Mouse (Mus musculus): ENCODE results near the gene Ece1. TPM values are rescaled to one million over a fixed set of nuclear protein-coding genes. Genes with fewer than 3 reads are reported as not detected.

Ece1 gene
- polyA plus RNA-seq, 1 experiment from 2014 or later = 9.1 TPM

DNA sequence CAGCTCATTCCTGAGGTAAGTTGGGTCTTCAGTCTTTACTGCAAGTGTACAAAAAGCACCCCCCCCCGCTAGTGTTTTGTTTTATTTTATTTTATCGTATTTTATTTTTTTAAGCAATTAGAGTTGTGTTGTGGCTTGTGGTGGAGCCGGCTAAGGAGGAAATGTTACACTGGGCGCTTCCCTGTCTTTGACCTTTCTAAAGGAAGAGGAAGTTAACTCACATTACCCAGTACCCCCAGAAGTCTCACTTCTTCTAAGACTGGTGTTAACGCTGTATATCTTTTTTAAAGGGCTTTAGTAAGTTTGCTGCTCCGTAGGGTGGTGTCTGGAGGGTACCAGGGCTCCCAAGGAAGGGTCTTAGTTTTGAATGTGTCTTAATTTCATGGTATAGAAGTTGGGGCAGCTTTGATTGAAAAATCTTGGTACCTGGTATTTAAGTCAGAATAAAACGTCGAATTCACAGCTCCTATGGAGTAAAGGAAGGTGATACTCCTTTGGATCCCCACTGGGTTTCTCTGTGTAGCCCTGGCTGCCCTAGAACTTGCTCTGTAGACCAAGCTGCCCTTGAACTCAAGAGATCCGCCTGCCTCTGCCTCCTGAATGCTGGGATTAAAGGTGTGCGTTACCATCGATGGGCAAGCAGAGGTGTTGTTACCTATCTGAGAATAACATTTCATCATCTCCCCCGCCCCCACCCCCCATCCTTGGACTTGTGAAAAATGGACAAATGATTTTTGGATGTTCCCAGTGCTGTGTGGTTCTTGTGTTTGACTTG is 132.7 kb downstream of the Ece1 start:
- 45% methylated on average over 12 of the region's 12 CpGs for WGBS

DNA sequence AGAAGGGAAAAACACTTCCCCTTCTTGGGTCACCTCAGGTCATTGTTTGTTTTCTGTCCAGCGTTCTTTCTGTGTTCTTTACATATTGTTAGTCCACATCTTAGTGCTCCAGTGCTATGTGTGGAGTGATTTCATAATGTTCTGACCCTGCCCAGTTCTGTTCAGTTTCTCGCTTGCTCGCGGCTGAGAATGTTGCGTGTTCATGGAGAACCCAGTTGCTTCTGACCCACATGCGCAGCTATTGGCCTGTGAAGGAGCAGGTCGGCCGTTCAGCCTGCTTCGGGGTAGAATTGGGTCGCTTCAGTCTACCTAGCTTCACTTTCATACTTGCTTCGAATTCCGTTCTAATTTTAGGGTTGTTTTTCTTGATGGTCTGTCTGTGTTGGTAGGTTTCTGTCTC is 133.4 kb downstream of the Ece1 start:
- Histone ChIP-seq H3K4me2 (ENCODE audit: low read length) (peak overlapping the region; percentile 63), H3K27ac (ENCODE audit: low read depth, low read length) (no peak overlapping the region), H3K9ac (ENCODE audit: low read length) (peak overlapping the region; percentile 99), H3K4me1 (ENCODE audit: control insufficient read depth, insufficient read depth, low read length) (peaks cover 30% of the 10 kb centered on the region), H3K4me3 (ENCODE audit: low read depth, low read length) (peak overlapping the region; percentile 96), H3K9me3 (replicated peaks; ENCODE audit: control insufficient read depth, low read length) (no peaks in the 10 kb centered on the region), H3K36me3 (ENCODE audit: control insufficient read depth, insufficient read depth, low read length) (peaks cover 28% of the 10 kb centered on the region), H3K27me3 (replicated peaks; ENCODE audit: control insufficient read depth, insufficient read depth, low read length) (no peaks in the 10 kb centered on the region)
- DNase-seq (ENCODE audit: low spot score) (no peak), ATAC-seq (no peak)
- WGBS = 83% methylated on average over 12 of the region's 12 CpGs

More for the DNA sequence above, 132.7 kb downstream of the Ece1 start:
- Histone ChIP-seq H3K36me3 (ENCODE audit: control insufficient read depth, insufficient read depth, low read length) (peaks cover 26% of the 10 kb centered on the region), H3K4me1 (ENCODE audit: control insufficient read depth, insufficient read depth, low read length) (peaks cover 27% of the 10 kb centered on the region), H3K27me3 (replicated peaks; ENCODE audit: control insufficient read depth, insufficient read depth, low read length) (no peaks in the 10 kb centered on the region), H3K9ac (ENCODE audit: low read length) (peak overlapping the region; percentile 99), H3K9me3 (replicated peaks; ENCODE audit: control insufficient read depth, low read length) (no peaks in the 10 kb centered on the region), H3K4me2 (ENCODE audit: low read length) (peak overlapping the region; percentile 63), H3K27ac (ENCODE audit: low read depth, low read length) (no peak overlapping the region), H3K4me3 (ENCODE audit: low read depth, low read length) (peak overlapping the region; percentile 96)
- no peak for ATAC-seq
- no peak for DNase-seq (ENCODE audit: low spot score)

DNA sequence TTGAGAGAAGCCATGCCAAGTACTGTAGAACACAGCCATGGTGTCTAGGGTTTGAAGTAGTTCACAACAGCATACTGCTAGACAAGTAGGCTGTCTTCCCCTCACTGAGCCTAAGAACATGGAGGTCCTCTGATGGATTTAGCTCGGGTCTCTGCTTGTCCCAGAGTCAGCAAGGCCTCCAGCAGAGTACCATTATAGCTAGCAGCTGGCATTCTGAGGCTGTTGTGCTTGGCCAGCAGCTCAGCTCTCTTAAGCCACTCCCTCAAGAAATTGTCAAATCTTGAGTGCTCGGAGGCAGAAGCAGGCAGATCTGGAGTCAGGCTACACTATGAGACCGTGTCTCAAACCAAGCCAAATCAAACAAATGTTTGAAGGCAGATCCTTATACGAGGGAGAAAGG is 136.2 kb downstream of the Ece1 start:
- no peaks in the 10 kb centered on the region for H3K9me3 ChIP-seq (replicated peaks; ENCODE audit: control insufficient read depth, low read length)
- H3K4me3 ChIP-seq (ENCODE audit: low read depth, low read length) = no peak overlapping the region
- H3K4me1 ChIP-seq (ENCODE audit: control insufficient read depth, insufficient read depth, low read length) = peaks cover 28% of the 10 kb centered on the region
- ATAC-seq = no peak
- no peaks in the 10 kb centered on the region for H3K27me3 ChIP-seq (replicated peaks; ENCODE audit: control insufficient read depth, insufficient read depth, low read length)
- DNase-seq (ENCODE audit: low spot score) = no peak
- H3K4me2 ChIP-seq (ENCODE audit: low read length) = no peak overlapping the region
- H3K27ac ChIP-seq (ENCODE audit: low read depth, low read length) = no peak overlapping the region
- H3K36me3 ChIP-seq (ENCODE audit: control insufficient read depth, insufficient read depth, low read length) = peaks cover 50% of the 10 kb centered on the region
- 67% methylated on average over 4 of the region's 4 CpGs for WGBS
- no peak overlapping the region for H3K9ac ChIP-seq (ENCODE audit: low read length)

DNA sequence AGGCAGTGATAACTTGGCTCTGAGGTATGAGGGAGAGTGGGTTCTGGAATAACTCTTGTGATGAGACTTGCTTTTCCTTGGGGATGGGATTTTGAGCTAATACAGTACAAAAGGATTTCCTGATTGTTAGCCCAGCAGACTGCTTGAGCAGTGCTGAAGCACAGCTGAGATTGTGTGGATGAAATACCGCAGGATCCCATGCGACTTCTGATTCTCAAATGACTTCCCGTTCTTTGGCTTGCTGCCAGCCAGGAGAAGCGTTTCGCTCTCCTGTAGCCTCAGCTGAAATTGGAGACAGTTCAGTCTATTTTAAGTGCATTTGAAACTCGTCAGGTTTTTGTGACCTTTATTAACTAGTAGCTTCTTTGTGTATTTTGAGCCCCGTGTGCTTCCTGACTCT is 138.6 kb downstream of the Ece1 start:
- 51% methylated on average over 7 of the region's 7 CpGs for WGBS
- no peaks in the 10 kb centered on the region for H3K9me3 ChIP-seq (replicated peaks; ENCODE audit: control insufficient read depth, low read length)
- no peak overlapping the region for H3K9ac ChIP-seq (ENCODE audit: low read length)
- peaks cover 65% of the 10 kb centered on the region for H3K36me3 ChIP-seq (ENCODE audit: control insufficient read depth, insufficient read depth, low read length)
- no peak overlapping the region for H3K4me3 ChIP-seq (ENCODE audit: low read depth, low read length)
- no peaks in the 10 kb centered on the region for H3K27me3 ChIP-seq (replicated peaks; ENCODE audit: control insufficient read depth, insufficient read depth, low read length)
- ATAC-seq (no peak), DNase-seq (ENCODE audit: low spot score) (peak; percentile 72)
- H3K4me1 ChIP-seq (ENCODE audit: control insufficient read depth, insufficient read depth, low read length) = peaks cover 17% of the 10 kb centered on the region
- no peak overlapping the region for H3K27ac ChIP-seq (ENCODE audit: low read depth, low read length)
- no peak overlapping the region for H3K4me2 ChIP-seq (ENCODE audit: low read length)

DNA sequence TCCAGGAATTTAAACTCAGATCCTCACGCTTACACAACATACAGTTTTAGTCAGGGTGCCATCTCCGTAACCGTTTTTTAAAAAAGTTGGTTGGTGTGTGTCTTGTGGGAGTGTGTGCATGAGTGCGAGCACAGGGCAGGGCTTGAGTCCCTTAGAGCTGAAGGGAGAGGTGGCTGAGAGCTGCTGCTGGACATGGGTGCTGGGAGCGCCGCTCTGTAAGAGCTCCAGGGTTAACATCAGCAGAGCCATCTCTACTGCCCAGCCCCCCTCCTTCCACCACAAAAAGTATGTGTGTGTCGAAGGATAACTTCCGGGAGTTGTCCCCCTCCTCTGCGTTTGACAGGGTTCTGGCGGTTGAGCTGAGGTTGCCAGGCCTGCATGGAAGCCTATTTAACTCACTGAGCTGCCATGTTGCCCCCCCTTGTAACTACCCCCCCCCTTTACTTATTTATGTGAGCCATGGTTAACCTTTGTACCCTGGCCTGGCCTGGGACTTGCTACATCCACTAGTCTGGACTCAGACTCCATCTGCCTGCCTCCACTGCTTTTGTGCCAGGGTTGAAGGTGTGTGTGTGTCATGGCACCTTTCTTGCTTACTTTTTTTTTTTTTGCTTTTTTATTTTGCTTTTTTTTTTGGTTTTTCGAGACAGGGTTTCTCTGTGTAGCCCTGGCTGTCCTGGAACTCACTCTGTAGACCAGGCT is 142.0 kb downstream of the Ece1 start:
- ATAC-seq = no peak
- 87% methylated on average over 11 of the region's 11 CpGs for WGBS
- H3K36me3 ChIP-seq (ENCODE audit: control insufficient read depth, insufficient read depth, low read length) = peaks cover 63% of the 10 kb centered on the region

DNA sequence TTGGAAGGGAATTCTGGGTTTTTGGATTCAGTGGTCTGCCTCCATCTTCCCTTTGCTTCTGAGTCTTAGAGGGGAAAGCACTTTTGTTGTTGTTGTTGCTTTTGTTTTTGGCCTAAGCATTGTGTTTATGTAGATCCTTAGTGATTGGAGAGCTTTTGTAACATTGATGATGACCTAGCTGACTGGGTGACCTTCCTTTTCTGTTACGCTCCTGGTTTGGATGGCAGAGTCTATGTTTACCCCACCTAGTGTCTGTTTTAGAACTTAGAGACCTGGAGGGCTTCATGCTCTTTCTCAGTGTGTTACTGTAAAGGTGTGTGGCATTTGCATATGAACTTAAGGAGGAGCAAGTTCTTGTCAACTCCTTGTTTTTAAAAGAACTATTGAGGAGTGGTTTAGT is 143.7 kb downstream of the Ece1 start:
- Histone ChIP-seq H3K9me3 (replicated peaks; ENCODE audit: control insufficient read depth, low read length) (no peaks in the 10 kb centered on the region), H3K4me1 (ENCODE audit: control insufficient read depth, insufficient read depth, low read length) (no peaks in the 10 kb centered on the region), H3K4me3 (ENCODE audit: low read depth, low read length) (no peak overlapping the region), H3K27me3 (replicated peaks; ENCODE audit: control insufficient read depth, insufficient read depth, low read length) (no peaks in the 10 kb centered on the region), H3K36me3 (ENCODE audit: control insufficient read depth, insufficient read depth, low read length) (peaks cover 58% of the 10 kb centered on the region), H3K27ac (ENCODE audit: low read depth, low read length) (no peak overlapping the region), H3K9ac (ENCODE audit: low read length) (no peak overlapping the region), H3K4me2 (ENCODE audit: low read length) (no peak overlapping the region)
- DNase-seq (ENCODE audit: low spot score) = no peak
- 97% methylated on average over 1 of the region's 1 CpGs for WGBS
- ATAC-seq = no peak

More for the DNA sequence above, 142.0 kb downstream of the Ece1 start:
- Histone ChIP-seq H3K4me3 (ENCODE audit: low read depth, low read length) (no peak overlapping the region), H3K27ac (ENCODE audit: low read depth, low read length) (no peak overlapping the region), H3K27me3 (replicated peaks; ENCODE audit: control insufficient read depth, insufficient read depth, low read length) (no peaks in the 10 kb centered on the region), H3K4me2 (ENCODE audit: low read length) (no peak overlapping the region), H3K9ac (ENCODE audit: low read length) (no peak overlapping the region), H3K9me3 (replicated peaks; ENCODE audit: control insufficient read depth, low read length) (no peaks in the 10 kb centered on the region), H3K4me1 (ENCODE audit: control insufficient read depth, insufficient read depth, low read length) (peaks cover 7% of the 10 kb centered on the region; the same call in 1 of the 2 replicates)
- no peak for DNase-seq (ENCODE audit: low spot score)

DNA sequence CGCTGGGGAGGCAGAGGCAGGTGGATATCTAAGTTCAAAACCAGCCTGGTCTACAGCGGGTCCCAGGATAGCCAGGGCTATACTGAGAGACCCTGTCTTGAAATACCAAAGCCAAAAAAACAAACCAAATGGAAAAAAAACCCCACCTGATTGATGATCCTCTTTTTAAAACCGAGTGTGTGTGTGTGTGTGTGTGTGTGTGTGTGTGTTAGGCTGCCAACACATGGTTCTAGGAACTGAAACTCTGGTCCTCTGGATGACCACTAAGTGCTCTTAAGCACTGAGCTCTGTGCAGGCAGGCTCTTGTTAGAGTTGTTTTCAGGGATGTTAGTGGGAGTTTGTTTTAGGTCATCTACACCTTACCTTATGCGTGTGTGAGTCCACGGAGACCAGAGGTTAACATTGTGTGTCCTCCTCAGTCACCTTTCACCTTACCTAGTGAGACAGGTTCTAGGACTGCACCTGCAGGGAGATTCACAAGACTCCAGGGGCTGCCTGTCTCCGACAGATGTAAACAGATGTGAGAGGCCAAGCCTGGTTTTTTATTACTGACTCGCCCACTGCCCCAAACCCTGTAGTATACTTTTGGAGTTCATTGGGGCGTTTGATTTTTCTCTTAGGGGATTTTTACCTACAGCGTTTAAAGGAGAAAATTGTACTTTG is 145.0 kb downstream of the Ece1 start:
- Histone ChIP-seq H3K4me3 (ENCODE audit: low read depth, low read length) (no peak overlapping the region), H3K9ac (ENCODE audit: low read length) (no peak overlapping the region), H3K27ac (ENCODE audit: low read depth, low read length) (no peak overlapping the region), H3K36me3 (ENCODE audit: control insufficient read depth, insufficient read depth, low read length) (peaks cover 48% of the 10 kb centered on the region), H3K9me3 (replicated peaks; ENCODE audit: control insufficient read depth, low read length) (no peaks in the 10 kb centered on the region), H3K27me3 (replicated peaks; ENCODE audit: control insufficient read depth, insufficient read depth, low read length) (no peaks in the 10 kb centered on the region), H3K4me2 (ENCODE audit: low read length) (no peak overlapping the region), H3K4me1 (ENCODE audit: control insufficient read depth, insufficient read depth, low read length) (no peaks in the 10 kb centered on the region)
- no peak for ATAC-seq
- DNase-seq (ENCODE audit: low spot score) = no peak
- WGBS = 90% methylated on average over 9 of the region's 9 CpGs

DNA sequence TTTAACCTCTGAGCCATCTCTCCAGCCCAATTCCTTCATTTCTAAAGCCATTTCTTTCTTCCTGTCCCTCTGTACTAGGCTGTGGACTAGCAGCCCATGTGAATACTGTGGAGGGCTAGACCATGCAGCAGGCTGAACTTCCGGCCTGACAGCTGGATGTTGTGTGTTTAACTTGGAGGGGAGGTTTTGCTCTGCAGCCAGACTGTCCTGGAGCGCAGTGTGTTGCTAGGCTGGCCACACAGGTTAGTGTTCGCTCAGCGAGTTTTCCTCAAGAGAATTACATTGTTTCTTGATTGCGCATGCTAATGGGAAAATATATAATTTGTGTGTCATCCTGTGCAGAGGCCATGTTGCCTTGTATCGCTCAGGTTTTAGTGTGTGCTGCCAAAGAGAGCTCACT is 146.6 kb downstream of the Ece1 start:
- DNase-seq (ENCODE audit: low spot score) (no peak), ATAC-seq (no peak)
- WGBS = 96% methylated on average over 6 of the region's 6 CpGs
- Histone ChIP-seq H3K27me3 (replicated peaks; ENCODE audit: control insufficient read depth, insufficient read depth, low read length) (no peaks in the 10 kb centered on the region), H3K27ac (ENCODE audit: low read depth, low read length) (no peak overlapping the region), H3K4me1 (ENCODE audit: control insufficient read depth, insufficient read depth, low read length) (no peaks in the 10 kb centered on the region), H3K4me3 (ENCODE audit: low read depth, low read length) (no peak overlapping the region), H3K9me3 (replicated peaks; ENCODE audit: control insufficient read depth, low read length) (no peaks in the 10 kb centered on the region), H3K4me2 (ENCODE audit: low read length) (no peak overlapping the region), H3K9ac (ENCODE audit: low read length) (no peak overlapping the region), H3K36me3 (ENCODE audit: control insufficient read depth, insufficient read depth, low read length) (peaks cover 42% of the 10 kb centered on the region)

All from forebrain, embryonic 14.5 days (tissue).